Comparison of ENCODE assay signal across 10 mouse cellular contexts in the genomic region with DNA sequence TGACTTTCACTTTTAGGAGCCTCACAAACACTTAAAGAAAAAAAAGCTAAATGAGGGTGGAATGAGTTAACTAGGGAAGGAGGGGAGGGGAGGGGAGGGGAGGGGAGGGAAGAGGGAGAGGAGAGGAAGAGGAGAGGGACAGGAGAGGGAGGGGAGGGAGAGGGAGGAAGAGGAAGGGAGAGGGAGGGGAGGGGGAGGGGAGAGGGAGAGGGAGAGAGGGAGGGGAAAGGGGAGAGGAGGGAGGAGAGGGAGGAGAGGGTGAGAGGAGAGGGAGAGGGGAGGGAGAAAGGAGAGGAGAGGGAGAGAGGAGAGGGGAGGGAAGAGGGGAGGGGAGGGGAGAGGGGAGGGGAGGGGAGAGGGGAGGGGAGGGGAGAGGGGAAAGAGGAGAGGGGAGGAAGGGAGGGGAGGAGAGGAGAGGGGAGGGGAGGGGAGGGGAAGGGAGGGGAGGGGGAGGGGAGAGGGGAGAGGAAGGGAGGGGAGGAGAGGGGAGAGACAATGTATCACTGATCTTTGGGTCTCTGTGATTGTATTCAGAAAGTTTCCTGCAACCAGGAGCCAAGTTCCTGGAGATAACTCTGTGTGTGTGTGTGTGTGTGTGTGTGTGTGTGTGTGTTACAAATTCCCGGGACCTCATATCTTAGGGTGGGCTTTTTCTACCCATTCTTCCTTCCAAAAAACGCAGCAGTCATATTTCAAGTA.
DNase-seq lines count a peak whose midpoint lies in the region; ATAC-seq and TF ChIP-seq lines count a peak whose summit lies in the region.
"Had no signal": no experiment of that assay in that cellular context is flagged by ENCODE, and none has a peak within 500 bp of the region (broad histone marks: within the 10 kb centered on the region; RNA-seq: fewer than 3 reads in every experiment).

No protein-coding gene starts in this region.

- DNase-seq in lung, embryonic 14.5 days: no peak
- DNase-seq in lung, postnatal 14 days: no peak
- no peak for DNase-seq in limb, embryonic 10.5 days (ENCODE audit: low spot score)
- DNase-seq in cerebellum, adult 2 months: no peak
- DNase-seq in natural killer cell, adult 2 months (ENCODE audit: low spot score in 2 of 2): no peak
- DNase-seq in left cerebral cortex, postnatal 14 days (ENCODE audit: low spot score in 2 of 2): no peak
- DNase-seq: thymus, adult 18-20 months had no signal

- no peak overlapping the region for H3K4me3 ChIP-seq in lung, embryonic 14.5 days (ENCODE audit: low read depth, low read length)
- H3K4me3 ChIP-seq in forebrain, embryonic 13.5 days: no peak overlapping the region
- no peak overlapping the region for H3K4me3 ChIP-seq in limb, embryonic 10.5 days
- no peak overlapping the region for H3K4me3 ChIP-seq in neural tube, embryonic 15.5 days (replicated peaks)
- no peak overlapping the region for H3K4me3 ChIP-seq in cerebellum, adult 2 months (replicated peaks; ENCODE audit: insufficient read depth, low read depth, low read length)
- H3K4me3 ChIP-seq: megakaryocyte, embryonic 14.5 days had no signal

- no peak overlapping the region for H3K9ac ChIP-seq in lung, embryonic 14.5 days
- peak overlapping the region; percentile 52; the same call in 1 of the 2 replicates for H3K9ac ChIP-seq in forebrain, embryonic 13.5 days
- H3K9ac ChIP-seq in neural tube, embryonic 15.5 days (replicated peaks): no peak overlapping the region; the same call in 1 of the 2 replicates

- intact Hi-C loops in left cerebral cortex, postnatal 14 days (cut with DNase I): no loop called here

- no peak for TF ChIP-seq POLR2A in cerebellum, adult 2 months (IDR thresholded peaks at IDR 0.05; ENCODE audit: borderline replicate concordance, insufficient read depth, low read length)

- H3K9me3 ChIP-seq in lung, embryonic 14.5 days (ENCODE audit: low read depth, low read length): no peaks in the 10 kb centered on the region
- no peaks in the 10 kb centered on the region for H3K9me3 ChIP-seq in forebrain, embryonic 13.5 days (replicated peaks)
- H3K9me3 ChIP-seq in limb, embryonic 10.5 days (replicated peaks): no peaks in the 10 kb centered on the region
- no peaks in the 10 kb centered on the region for H3K9me3 ChIP-seq in neural tube, embryonic 15.5 days (replicated peaks)
- H3K9me3 ChIP-seq: megakaryocyte, embryonic 14.5 days had no signal

- ATAC-seq in lung, embryonic 14.5 days (ENCODE audit: insufficient read depth): peak; percentile 4; the same call in 1 of the 2 replicates
- ATAC-seq in forebrain, embryonic 13.5 days: peak; percentile 11; the same call in 1 of the 2 replicates
- ATAC-seq in neural tube, embryonic 15.5 days (ENCODE audit: low FRiP score): peak; percentile 18; the same call in 1 of the 2 replicates

- no peak for TF ChIP-seq CTCF in lung, embryonic 14.5 days (IDR thresholded peaks at IDR 0.05; ENCODE audit: low read depth)
- TF ChIP-seq CTCF in cerebellum, adult 2 months (IDR thresholded peaks at IDR 0.05; ENCODE audit: borderline replicate concordance, insufficient read depth, low read depth, low read length): no peak

- H3K4me2 ChIP-seq in lung, embryonic 14.5 days: peak overlapping the region; percentile 52
- peak overlapping the region; percentile 50 for H3K4me2 ChIP-seq in forebrain, embryonic 13.5 days
- peak overlapping the region; percentile 44; the same call in 1 of the 2 replicates for H3K4me2 ChIP-seq in neural tube, embryonic 15.5 days

- H3K27ac ChIP-seq in lung, embryonic 14.5 days (ENCODE audit: low read depth): peak overlapping the region; percentile 93
- H3K27ac ChIP-seq in forebrain, embryonic 13.5 days: peak overlapping the region; percentile 82
- peak overlapping the region; percentile 86 for H3K27ac ChIP-seq in limb, embryonic 10.5 days
- H3K27ac ChIP-seq in neural tube, embryonic 15.5 days (replicated peaks): peak overlapping the region; percentile 73
- no peak overlapping the region; the same call in 1 of the 2 replicates for H3K27ac ChIP-seq in cerebellum, adult 2 months (ENCODE audit: insufficient read depth, low read length)

- 13% methylated on average over 2 of the region's 2 CpGs for WGBS in lung, embryonic 14.5 days
- 24% methylated on average over 2 of the region's 2 CpGs for WGBS in forebrain, embryonic 13.5 days
- 52% methylated on average over 2 of the region's 2 CpGs for WGBS in limb, embryonic 10.5 days
- 37% methylated on average over 2 of the region's 2 CpGs for WGBS in neural tube, embryonic 15.5 days
- WGBS in cerebellum, adult 2 months: 23% methylated on average over 2 of the region's 2 CpGs

- H3K4me1 ChIP-seq in lung, embryonic 14.5 days (ENCODE audit: insufficient read depth): peaks cover 43% of the 10 kb centered on the region
- peaks cover 40% of the 10 kb centered on the region for H3K4me1 ChIP-seq in forebrain, embryonic 13.5 days
- H3K4me1 ChIP-seq in limb, embryonic 10.5 days: peaks cover 41% of the 10 kb centered on the region
- peaks cover 20% of the 10 kb centered on the region for H3K4me1 ChIP-seq in neural tube, embryonic 15.5 days
- H3K4me1 ChIP-seq in cerebellum, adult 2 months (ENCODE audit: control insufficient read depth, insufficient read depth, low read length): no peaks in the 10 kb centered on the region; the same call in 1 of the 2 replicates

- H3K27me3 ChIP-seq in lung, embryonic 14.5 days (ENCODE audit: insufficient read depth, low read length): no peaks in the 10 kb centered on the region
- H3K27me3 ChIP-seq in forebrain, embryonic 13.5 days: no peaks in the 10 kb centered on the region; the same call in 1 of the 2 replicates
- H3K27me3 ChIP-seq in limb, embryonic 10.5 days (ENCODE audit: low read depth, poor library complexity, severe bottlenecking): peaks cover 6% of the 10 kb centered on the region; the same call in 1 of the 2 replicates
- H3K27me3 ChIP-seq in neural tube, embryonic 15.5 days (replicated peaks): no peaks in the 10 kb centered on the region
- no peaks in the 10 kb centered on the region for H3K27me3 ChIP-seq in cerebellum, adult 2 months (ENCODE audit: control insufficient read depth, insufficient read depth, low read length)
- H3K27me3 ChIP-seq: megakaryocyte, embryonic 14.5 days had no signal

- H3K36me3 ChIP-seq in lung, embryonic 14.5 days (ENCODE audit: insufficient read depth): no peaks in the 10 kb centered on the region
- no peaks in the 10 kb centered on the region for H3K36me3 ChIP-seq in forebrain, embryonic 13.5 days (ENCODE audit: poor library complexity, severe bottlenecking)
- no peaks in the 10 kb centered on the region for H3K36me3 ChIP-seq in limb, embryonic 10.5 days
- H3K36me3 ChIP-seq in neural tube, embryonic 15.5 days: no peaks in the 10 kb centered on the region
